Mouse (Mus musculus): ENCODE results near the gene Ndufc1. TPM values are rescaled to one million over a fixed set of nuclear protein-coding genes. Genes with fewer than 3 reads are reported as not detected.
"Not testable (repeated sequence)": the region's sequence is repeated elsewhere in the genome, so short reads cannot be mapped to it uniquely, and the experiment has no call there.

The Ndufc1 gene
- polyA plus RNA-seq, 1 experiment: 88.1 TPM

- WGBS: 67% methylated on average over 15 of the region's 15 CpGs
- no peaks in the 10 kb centered on the region for H3K4me1 ChIP-seq (ENCODE audit: control insufficient read depth, insufficient read depth, low read length)
Measured at GRCm38 (mm10) chr3:51397700-51398299, 11.0 kb downstream of the Ndufc1 start.

GRCm38 (mm10) chr3:51396219-51397068 lies 12.3 kb downstream of the Ndufc1 start, which contains the start of gene Mgarp:
TSS of gene Mgarp (minus strand) at chr3:51396738.
- TF ChIP-seq POLR2A (IDR thresholded peaks at IDR 0.05; ENCODE audit: borderline replicate concordance, extremely low read depth, low read depth, low read length): no peak
- 0 out of 2 replicates have a peak, but pooled peaks have one; percentile 4 for TF ChIP-seq CTCF (IDR thresholded peaks at IDR 0.05; ENCODE audit: insufficient read depth, low read length)
- DNase-seq: peak; percentile 58
- 2% methylated on average over 41 of the region's 41 CpGs for WGBS
- no peaks in the 10 kb centered on the region for H3K4me1 ChIP-seq (ENCODE audit: control insufficient read depth, insufficient read depth, low read length)
- H3K4me3 ChIP-seq (replicated peaks; ENCODE audit: extremely low read depth, low read depth, low read length): peak within 1 kb of the TSS; percentile 11

More at GRCm38 (mm10) chr3:51397700-51398299, 11.0 kb downstream of the Ndufc1 start:
- no peak overlapping the region for H3K4me3 ChIP-seq (replicated peaks; ENCODE audit: extremely low read depth, low read depth, low read length)
- TF ChIP-seq POLR2A (IDR thresholded peaks at IDR 0.05; ENCODE audit: borderline replicate concordance, extremely low read depth, low read depth, low read length): no peak
- TF ChIP-seq CTCF (IDR thresholded peaks at IDR 0.05; ENCODE audit: insufficient read depth, low read length): no peak
- DNase-seq: no peak

- 65% methylated on average over 19 of the region's 19 CpGs for WGBS
- DNase-seq: no peak
- Histone ChIP-seq H3K4me3 (replicated peaks; ENCODE audit: extremely low read depth, low read depth, low read length) (no peak overlapping the region), H3K4me1 (ENCODE audit: control insufficient read depth, insufficient read depth, low read length) (no peaks in the 10 kb centered on the region)
- TF ChIP-seq POLR2A (IDR thresholded peaks at IDR 0.05; ENCODE audit: borderline replicate concordance, extremely low read depth, low read depth, low read length) (no peak), CTCF (IDR thresholded peaks at IDR 0.05; ENCODE audit: insufficient read depth, low read length) (no peak)
Measured at GRCm38 (mm10) chr3:51395461-51396145, 13.2 kb downstream of the Ndufc1 start.

GRCm38 (mm10) chr3:51394881-51395280 lies 13.9 kb downstream of the Ndufc1 start:
- H3K4me3 ChIP-seq (replicated peaks; ENCODE audit: extremely low read depth, low read depth, low read length): no peak overlapping the region
- WGBS: 90% methylated on average over 3 of the region's 3 CpGs
- no peak for DNase-seq
- TF ChIP-seq POLR2A (IDR thresholded peaks at IDR 0.05; ENCODE audit: borderline replicate concordance, extremely low read depth, low read depth, low read length) (no peak), CTCF (IDR thresholded peaks at IDR 0.05; ENCODE audit: insufficient read depth, low read length) (no peak)
- no peaks in the 10 kb centered on the region for H3K4me1 ChIP-seq (ENCODE audit: control insufficient read depth, insufficient read depth, low read length)

GRCm38 (mm10) chr3:51393651-51394050 lies 15.1 kb downstream of the Ndufc1 start:
- H3K4me1 ChIP-seq (ENCODE audit: control insufficient read depth, insufficient read depth, low read length): peaks cover 3% of the 10 kb centered on the region
- 92% methylated on average over 2 of the region's 2 CpGs for WGBS
- TF ChIP-seq CTCF (IDR thresholded peaks at IDR 0.05; ENCODE audit: insufficient read depth, low read length): no peak

DNA sequence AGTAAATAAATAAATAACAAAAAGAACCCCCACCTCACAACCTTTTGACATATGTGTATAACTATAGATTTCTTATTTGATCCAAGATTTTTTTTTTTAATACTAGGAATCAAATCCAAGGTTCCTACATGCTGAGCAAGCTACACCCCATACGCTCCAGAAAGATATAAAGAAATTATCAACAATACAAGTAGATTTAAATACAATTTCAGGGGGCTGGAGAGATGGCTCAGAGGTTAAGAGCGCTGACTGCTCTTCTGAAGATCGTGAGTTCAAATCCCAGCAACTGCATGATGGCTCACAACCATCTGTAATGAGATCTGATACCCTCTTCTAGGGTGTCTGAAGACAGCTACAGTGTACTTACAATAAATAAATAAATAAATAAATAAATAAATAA lies 15.8 kb downstream of the Ndufc1 start:
- H3K4me1 ChIP-seq (ENCODE audit: control insufficient read depth, insufficient read depth, low read length); H3K4me3 ChIP-seq (replicated peaks; ENCODE audit: extremely low read depth, low read depth, low read length); DNase-seq: not testable (repeated sequence)
- WGBS: 88% methylated on average over 3 of the region's 3 CpGs

More at GRCm38 (mm10) chr3:51393651-51394050, 15.1 kb downstream of the Ndufc1 start:
- DNase-seq: no peak
- H3K4me3 ChIP-seq (replicated peaks; ENCODE audit: extremely low read depth, low read depth, low read length): no peak overlapping the region

GRCm38 (mm10) chr3:51391591-51391990 lies 17.2 kb downstream of the Ndufc1 start:
- no peak for DNase-seq
- Histone ChIP-seq H3K4me1 (ENCODE audit: control insufficient read depth, insufficient read depth, low read length) (peaks cover 3% of the 10 kb centered on the region), H3K4me3 (replicated peaks; ENCODE audit: extremely low read depth, low read depth, low read length) (no peak overlapping the region)
- 91% methylated on average over 5 of the region's 5 CpGs for WGBS
- TF ChIP-seq CTCF (IDR thresholded peaks at IDR 0.05; ENCODE audit: insufficient read depth, low read length) (no peak), POLR2A (IDR thresholded peaks at IDR 0.05; ENCODE audit: borderline replicate concordance, extremely low read depth, low read depth, low read length) (no peak)

- TF ChIP-seq POLR2A (IDR thresholded peaks at IDR 0.05; ENCODE audit: borderline replicate concordance, extremely low read depth, low read depth, low read length): no peak
- no peak for TF ChIP-seq CTCF (IDR thresholded peaks at IDR 0.05; ENCODE audit: insufficient read depth, low read length)
- 65% methylated on average over 5 of the region's 5 CpGs for WGBS
- Histone ChIP-seq H3K4me1 (ENCODE audit: control insufficient read depth, insufficient read depth, low read length) (peaks cover 3% of the 10 kb centered on the region), H3K4me3 (replicated peaks; ENCODE audit: extremely low read depth, low read depth, low read length) (no peak overlapping the region)
- no peak for DNase-seq
Measured at GRCm38 (mm10) chr3:51391095-51391494, 17.7 kb downstream of the Ndufc1 start.

- no peak for DNase-seq
- H3K4me1 ChIP-seq (ENCODE audit: control insufficient read depth, insufficient read depth, low read length): peaks cover 3% of the 10 kb centered on the region
- WGBS: 14% methylated on average over 13 of the region's 13 CpGs
- no peak overlapping the region for H3K4me3 ChIP-seq (replicated peaks; ENCODE audit: extremely low read depth, low read depth, low read length)
- no peak for TF ChIP-seq CTCF (IDR thresholded peaks at IDR 0.05; ENCODE audit: insufficient read depth, low read length)
- no peak for TF ChIP-seq POLR2A (IDR thresholded peaks at IDR 0.05; ENCODE audit: borderline replicate concordance, extremely low read depth, low read depth, low read length)
Measured at GRCm38 (mm10) chr3:51388904-51389303, 19.9 kb downstream of the Ndufc1 start.

Measured in lung, adult 2 months (tissue).